Mouse (Mus musculus): ENCODE measurements around the gene Coro7.

DNA sequence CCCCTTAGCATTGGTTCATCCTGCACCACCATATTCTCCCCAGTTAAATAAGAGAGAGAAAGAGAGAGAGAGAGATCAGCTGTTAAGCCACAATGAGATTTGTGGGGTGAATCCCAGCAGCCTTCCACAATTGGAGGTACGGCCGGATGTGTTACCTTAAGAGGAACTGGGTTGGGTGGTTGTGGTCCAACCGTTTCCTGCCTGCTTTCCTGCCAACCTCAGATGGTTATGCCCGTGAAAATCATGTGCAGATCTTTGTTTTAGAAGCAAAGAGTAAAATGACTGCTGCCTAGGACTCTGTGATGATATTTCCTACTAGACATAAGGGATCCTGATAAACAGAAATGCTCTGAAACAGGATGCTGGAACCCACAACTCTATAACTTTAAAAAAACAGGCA lies 5.5 kb downstream of the Coro7 start:
- TF ChIP-seq GATA1 (IDR thresholded peaks at IDR 0.05; ENCODE audit: borderline replicate concordance, low read length) (no peak), FLI1 (IDR thresholded peaks at IDR 0.05; ENCODE audit: low read length) (no peak)
